Mouse (Mus musculus): ENCODE measurements around the gene Lst1.

- TF ChIP-seq ZNF384 (IDR thresholded peaks at IDR 0.05; ENCODE audit: low read depth, low read length): no peak
- TF ChIP-seq CHD2 (IDR thresholded peaks at IDR 0.05; ENCODE audit: low read depth, low read length): no peak
- TF ChIP-seq HCFC1 (IDR thresholded peaks at IDR 0.05; ENCODE audit: borderline replicate concordance, insufficient read depth, low read length): no peak
- TF ChIP-seq ZC3H11A (IDR thresholded peaks at IDR 0.05; ENCODE audit: borderline replicate concordance, low read depth, low read length): no peak
- TF ChIP-seq MAFK (IDR thresholded peaks at IDR 0.05; ENCODE audit: insufficient read depth, low read depth, low read length): no peak
These were observed 4.7 kb upstream of the Lst1 start for GRCm38 (mm10) chr17:35192924-35193323.
